Mouse (Mus musculus) A20 (cell line): Measurements from ENCODE around the gene Hras.

Source experiments
- DNase-seq: peaks from one replicate; pipeline ENCODE4 v3.0.0-alpha.2; 2011; ENCODE audit warnings: low read depth, low spot score

Hras gene

DNA sequence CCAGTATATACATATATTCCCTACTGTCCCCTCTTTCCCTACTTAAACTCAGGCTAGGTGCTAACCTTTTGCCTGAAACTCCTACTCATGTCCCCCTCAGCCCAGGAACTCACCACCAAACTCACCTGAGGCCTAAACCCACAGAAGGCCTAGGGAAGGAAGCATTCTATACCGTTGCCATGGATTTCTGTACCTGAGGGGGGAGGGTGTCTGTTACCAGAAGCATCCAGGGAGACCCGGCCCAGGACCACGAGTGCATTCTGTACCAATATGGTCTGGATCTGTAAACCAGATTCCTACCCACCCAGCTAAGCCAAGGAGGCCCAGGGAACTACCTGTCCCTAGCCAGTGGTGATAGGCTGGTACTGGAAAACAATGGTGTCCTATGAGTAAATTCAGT, 20.5 kb upstream of the Hras start:
- no peak for DNase-seq

DNA sequence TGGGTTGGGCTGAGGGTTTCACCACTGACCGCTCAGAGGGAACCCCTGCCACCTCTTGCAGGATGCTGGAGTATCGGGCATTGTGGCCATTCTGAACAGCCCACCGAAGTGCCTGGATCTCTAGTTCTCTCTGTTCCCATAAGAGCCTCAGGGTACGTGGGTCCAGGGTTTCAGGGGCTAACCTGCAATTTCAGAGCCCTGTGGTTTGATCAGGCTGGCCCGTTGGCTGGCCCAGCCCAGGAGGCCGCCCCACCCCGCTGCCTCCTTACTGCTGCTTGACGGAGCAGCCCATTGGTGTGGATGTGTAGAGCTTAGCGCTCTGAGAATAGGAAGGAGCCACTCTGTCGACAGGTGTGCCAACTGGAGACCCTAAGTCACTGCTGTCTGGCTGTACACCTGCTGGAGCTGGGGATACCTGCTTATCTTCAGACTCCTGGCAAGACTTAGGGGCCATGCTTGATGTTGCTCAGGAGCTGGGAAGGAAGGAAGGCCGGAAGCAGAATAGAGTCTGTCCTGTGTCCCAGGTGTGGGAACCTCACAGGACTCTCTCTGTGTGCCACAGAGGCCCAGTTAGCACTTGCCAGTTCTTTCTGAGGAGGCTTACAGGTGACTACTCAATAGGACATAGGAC, 19.9 kb upstream of the Hras start, which contains the start of gene Lmntd2:
Gene Lmntd2, minus strand, starts transcription at position 476 of the 631 bp plus-strand sequence.
- no peak for DNase-seq

DNA sequence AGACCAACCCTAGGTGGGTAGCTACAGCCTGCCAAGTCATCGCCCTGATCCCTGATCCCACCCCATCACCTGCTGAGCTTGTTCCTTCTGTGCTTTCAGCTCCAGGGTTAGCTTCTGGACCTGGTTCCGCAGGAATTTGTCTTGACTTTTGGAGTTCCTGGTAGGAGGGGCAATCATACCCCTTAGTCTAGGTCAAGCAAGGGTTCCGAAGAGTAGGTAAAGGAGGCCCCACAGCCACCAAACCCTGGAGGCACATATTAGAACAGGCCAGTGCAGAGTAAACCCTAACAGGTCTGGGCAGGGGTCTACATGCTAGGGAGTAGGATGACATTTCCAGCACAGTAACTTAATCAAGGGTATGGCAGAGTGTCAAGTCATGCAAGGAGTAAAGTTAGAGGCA, 19.3 kb upstream of the Hras start:
- no peak for DNase-seq

DNA sequence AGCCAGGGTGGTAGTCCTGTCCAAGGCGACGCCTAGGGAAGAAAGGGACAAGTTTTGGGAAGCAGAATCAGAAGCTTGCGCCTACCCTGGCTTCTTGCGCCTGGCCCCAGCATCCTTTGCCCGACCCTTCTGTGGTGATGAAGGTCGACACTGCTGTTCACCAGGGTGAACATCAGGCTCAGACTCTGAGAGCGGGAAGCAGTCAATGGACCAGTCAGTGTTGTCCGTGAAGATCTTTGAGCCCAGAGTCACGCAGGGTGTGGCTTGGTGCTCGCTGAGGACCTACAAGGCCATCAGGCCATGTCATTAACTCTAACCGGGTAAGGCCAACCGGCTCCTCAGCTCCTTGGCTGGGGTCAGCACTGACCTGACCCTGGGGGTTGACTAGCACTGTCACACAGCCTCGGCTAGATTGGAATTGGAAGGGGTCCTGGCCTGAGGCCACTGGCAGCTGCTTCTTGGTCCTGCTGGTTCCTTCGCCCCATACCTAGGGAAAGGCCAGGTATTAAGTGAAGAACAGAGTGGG, 16.9 kb upstream of the Hras start:
- DNase-seq, result no peak

DNA sequence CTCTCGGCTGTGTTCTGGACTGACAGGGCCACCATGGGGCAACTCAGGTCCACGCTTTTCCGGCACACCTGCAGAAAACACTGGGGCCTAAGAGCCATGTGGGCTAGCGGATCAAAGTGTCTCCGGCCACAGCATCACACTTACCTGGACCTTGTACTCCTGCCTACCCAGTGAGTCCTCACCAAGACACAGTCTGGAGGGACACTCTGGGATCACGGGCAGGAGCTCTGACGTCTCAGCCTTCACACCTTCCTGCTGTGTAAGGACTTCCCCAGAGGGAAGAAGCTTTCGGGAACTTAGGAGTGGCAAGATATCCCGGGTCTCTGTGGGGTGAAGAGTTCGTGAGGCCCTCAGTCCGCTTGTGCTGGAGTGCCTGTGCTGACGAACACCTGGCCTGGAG, 16.3 kb upstream of the Hras start:
- DNase-seq, result no peak

DNA sequence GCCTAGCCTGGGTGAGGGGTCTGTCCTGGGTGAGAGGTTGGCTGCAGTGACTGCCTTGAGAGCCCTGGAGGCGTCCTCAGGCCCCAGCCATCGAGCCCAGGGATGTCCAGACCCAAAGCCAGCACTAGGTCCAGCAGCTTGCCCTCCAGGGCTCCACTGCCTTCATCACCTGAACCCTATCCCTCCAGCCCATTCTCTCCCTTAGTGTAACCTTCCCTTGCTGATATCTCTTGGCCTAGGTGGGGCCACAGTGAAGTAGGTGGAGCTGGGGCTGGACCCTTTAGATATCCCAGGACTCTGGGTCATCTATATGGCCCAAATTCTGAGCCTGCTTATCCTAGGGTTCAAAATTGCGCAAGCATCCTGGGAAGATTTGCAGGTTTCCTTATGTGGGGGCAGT, 15.7 kb upstream of the Hras start:
- DNase-seq, result no peak

DNA sequence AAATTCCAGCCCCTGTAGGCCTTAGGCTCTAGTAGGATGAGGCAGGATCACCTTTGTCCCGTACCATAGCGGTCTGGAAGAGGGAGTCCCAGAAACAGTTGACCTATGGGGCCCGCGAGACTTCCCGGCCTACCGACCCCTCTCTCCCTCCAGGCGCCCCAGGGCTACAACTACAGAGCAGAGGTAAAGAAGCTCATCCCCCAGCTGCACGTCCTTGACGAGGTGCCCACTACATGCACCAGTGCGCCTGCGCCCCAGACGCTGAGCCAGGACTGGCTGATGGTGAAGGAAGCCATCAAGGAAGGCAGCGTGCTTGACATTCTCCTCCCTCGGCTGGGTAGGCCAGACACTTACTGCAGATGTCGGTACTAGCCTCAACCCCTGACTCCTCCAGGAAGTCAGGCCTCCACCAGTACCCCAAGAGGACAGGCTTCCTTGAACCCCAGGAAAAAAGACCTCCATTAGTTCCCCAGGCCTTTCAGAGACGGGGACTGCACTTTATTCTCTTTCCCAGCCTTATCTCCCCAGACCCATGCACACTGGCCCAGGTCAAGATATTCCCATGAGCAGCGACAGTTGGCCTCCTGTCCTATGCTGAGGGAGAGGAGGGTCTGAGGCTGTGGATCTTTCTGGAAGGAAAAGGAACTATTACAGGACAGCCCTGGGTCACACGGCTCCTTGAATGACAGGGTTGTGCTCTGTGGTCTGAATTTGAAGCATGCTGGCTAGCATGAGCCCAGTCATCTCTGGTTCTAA, 12.6 kb upstream of the Hras start:
- DNase-seq, result no peak

DNA sequence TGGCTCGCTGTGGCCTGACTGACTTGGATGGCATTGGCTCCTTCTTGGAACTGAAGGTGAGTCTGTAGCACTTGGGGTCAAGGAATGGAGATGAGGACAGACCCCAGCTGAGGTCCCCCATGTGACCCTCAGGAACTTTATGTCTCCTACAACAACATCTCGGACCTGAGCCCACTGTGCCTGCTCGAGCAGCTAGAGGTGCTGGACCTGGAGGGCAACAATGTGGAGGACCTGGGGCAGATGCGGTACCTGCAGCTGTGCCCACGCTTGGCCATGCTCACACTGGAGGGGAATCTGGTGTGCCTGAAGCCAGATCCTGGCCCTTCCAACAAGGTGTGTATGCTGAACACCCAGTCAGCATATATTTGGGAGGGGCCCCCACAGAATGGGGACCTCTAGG, 11.7 kb upstream of the Hras start:
- no peak for DNase-seq

DNA sequence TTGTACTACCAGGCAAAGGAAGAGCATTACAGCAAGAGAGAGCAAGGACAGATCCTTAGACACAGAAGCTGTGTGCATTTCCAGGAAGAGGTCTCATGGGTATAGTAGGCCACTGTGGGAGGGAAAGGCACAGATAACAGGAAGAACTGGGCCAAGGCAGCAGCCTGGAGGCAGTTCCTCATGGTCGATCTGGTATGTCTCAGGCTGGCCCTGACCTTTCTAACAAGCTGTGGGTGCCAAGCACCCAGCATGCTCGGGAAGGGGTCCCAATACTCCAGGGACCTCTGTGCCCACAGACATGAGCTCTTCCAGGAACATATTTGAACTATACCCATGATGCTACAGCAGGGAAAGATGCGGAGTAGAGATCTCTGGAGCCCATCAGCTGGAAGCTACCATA, 10.7 kb upstream of the Hras start:
- DNase-seq, result no peak

DNA sequence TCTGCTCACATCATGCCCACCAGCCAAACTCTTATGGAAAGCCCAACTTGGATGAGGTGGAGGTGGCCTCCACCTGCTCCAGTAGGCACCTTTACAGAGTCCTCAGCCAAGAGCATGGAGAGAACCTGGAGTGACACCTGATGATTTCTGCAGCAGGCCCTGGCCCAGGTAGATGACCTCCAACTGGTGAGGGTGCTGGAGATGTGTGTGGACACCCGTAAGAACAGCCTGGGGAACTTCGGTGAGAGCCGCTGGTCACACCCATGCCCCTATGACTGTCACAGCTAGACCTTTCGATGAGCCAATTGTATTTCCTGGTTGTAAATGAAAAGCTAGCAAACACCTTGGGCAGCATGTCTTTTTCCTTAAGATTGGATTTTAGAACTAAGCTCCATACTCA, 4.3 kb upstream of the Hras start:
- DNase-seq, result no peak

DNA sequence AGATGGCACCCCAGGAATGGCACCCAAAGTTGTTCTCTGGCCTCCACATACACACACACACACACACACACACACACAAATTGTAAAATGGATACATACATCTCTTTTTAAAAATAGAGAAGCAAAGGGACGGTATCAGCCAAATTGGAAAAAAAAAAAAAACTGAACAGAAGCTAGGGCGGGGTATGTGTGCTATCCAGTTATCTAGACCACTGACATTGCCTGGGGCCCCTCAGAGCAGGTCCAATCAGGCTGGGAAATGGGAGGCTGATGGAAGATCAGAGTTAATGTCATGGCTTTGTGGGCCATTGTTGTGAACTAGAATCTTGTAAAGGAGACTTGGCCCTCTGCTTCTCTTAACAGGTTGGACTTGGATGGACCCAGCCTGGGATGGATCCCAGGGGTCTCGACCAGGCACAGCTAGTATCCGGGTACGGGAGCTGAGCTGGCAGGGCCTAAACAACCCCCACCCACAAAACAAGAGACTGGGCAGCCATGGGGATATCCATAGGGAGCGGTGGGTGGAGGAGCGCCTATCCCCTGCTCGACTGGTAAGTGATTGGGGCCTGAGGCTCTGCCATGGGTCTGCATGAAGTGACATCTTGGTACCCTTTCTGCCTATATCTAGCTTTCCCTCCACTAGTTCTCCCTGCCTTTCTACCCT, 2.9 kb upstream of the Hras start:
- DNase-seq, result no peak

DNA sequence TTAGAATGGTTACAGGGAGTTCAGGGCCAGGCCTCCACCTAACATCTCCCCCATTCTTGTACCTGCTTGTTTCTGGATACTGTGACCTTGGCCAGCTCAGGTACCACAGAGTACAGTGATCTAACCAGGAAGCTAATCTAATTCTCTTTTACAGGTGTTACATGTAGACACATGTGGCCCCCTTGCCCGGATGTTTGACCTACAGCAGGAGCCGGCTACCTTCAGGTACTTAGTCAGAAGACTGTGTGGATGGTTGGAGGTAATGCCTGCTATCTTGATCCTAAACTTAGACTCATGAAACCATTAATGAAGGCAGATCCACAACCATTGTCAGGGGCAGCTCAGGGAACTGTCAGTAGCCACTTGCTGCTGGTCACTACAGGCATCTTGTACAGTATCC, 1.9 kb upstream of the Hras start:
- DNase-seq, result no peak

DNA sequence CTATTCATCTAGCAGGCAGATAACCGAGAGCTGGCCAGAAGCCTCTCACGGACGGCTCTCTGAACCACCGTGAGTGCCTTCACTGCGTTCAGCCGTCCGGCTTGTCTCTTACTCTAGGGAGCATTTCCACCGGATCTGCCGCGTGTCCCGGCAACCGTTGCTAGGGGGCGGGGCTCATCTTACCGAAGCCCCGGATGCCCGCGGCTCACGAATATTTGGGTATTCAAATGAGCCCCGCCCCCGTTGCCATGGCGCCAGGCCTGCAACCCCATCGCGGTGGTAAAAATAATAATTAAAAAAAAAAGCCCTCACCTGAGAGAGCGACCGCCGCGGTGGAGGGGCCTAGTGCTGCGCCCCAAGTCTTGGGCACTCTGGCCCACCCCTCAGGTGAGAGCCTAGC, 1.0 kb upstream of the Hras start:
- DNase-seq, result peak; percentile 98

DNA sequence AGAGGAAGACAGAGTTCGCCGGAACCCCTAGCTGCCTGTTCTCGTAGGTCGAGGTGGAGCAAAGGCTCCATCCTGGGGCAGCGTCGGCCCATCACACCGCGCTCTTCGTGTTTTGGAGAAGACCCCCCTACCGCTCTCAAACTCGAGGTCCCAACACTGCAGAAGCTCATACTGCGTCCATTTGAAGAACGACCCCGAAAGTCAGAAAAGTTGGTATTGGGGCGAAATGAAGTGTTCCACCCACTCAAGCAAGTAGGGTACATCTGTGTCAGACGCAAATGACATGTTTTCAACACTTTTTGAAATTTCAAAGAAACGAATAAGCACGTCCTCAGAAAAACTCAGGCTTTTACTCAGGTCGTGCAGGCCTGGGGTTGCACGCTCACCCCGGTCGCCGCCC, 604 bp upstream of the Hras start:
- DNase-seq, result no peak

DNA sequence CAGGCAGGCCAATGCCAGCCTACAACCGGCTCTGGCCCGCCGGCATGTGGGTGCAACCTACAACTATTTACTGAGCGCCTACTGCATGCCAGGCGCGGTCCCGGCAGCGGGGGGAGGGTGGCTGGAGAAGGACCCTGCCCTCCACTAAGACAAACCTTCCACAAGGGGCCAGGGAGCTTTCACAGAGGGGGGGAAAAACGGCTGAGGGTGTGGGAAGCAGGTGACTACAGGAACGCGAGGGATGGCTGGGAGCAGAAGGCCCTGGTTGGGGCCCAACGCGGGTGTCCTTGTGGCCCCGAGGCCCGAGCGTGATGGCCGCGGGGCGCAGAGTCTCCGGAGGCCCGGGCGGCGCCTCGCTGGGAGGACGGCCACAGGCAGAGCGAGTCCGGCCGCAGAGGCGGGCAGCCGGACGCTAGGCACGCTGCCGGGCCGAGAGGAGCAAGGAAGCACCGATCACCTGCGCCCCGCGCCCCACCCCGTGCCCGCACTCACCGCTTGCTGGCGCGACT, 403 bp downstream of the Hras start:
- DNase-seq, result peak; percentile 69

DNA sequence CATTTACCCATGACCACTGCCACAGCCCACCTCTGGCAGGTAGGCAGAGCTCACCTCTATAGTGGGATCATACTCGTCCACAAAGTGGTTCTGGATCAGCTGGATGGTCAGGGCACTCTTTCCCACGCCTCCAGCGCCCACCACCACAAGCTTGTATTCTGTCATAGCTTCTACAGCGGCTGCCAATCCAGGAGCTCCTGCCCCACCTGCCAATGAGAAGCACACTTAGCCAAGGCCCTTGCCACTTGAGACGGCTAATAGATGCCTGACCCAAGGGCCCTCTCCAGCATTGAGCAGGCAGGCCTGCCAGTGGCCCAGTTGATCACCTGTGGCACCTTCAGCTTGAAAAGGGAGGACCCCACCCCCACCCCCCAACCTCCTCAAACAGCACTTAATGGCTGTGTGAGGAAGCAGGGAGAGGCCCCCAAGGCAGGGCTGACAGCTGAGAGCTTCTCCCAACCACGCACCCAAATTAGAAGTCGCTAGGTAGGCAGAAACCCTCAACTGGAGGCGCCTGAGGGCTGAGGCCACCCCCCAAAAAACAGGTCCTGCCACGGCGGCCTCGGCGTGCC, 943 bp downstream of the Hras start:
- no peak for DNase-seq

DNA sequence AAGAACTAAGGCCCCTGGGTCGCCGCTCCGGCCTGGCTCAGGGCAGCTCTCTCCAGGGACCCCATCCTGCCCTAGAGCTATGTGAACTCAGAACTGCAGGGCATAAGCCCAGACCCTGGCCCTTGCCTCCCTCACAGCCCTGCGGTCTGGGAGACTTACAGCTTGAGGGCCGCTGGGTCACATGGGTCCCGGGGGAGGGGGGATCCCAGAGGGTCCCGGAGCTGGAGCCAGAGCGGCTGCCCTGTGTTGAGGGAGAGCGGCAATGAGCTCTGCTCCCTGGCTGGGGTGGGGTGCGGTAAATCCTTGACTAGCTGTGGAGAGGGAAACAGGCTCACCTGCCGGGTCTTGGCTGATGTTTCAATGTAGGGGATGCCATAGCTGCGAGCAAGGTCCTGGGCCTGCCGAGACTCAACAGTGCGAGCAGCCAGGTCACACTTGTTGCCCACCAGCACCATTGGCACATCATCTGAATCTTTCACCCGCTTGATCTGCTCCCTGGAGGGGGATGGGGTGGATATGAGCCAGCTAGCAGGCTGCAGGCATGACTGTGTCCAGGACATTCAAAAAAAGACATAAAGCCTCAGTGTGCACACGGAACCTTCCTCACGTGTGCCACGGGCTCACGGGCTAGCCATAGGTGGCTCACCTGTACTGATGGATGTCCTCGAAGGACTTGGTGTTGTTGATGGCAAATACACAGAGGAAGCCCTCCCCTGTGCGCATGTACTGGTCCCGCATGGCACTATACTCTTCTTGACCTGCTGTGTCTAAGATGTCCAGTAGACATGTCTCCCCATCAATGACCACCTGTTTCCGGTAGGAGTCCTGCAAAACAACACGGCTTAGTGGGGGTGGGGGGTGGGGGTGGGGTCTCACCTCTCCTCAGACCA, 1.8 kb downstream of the Hras start:
- no peak for DNase-seq

DNA sequence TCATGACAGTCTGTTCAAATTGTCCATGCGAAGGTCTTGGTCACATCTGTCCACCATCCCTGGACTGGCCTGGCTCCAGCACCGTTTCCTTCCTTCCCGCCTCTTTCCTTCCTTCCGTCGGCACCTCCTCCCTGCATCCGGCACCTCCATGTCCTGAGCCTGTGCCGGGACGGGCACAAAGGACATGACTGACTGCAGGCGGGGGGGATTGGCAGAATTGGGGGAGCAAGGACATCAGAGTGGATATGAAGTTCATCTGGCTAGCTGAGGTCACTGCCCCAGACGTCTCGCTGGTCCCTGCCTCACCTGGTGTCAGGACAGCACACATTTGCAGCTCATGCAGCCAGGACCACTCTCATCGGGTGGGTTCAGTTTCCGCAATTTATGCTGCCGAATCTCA, 2.8 kb downstream of the Hras start:
- no peak for DNase-seq

DNA sequence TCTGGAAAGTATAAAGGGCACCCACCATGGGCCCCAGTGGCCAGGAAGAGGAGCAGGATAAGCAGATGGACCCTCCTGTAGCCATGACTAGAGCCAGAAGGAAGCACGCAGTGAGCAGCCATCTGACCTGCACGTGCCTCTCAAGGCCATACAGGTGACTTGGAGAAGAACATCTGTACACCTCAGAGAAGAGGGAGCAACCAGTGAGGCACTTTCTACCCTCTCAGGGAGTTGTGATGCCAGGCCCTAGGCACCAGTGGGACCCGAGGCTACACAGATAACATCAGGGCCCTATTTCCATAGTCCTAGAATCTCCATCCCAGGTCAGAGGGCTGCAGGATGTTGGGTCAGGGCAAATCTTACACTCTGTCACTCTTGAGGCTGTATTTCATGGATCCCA, 3.6 kb downstream of the Hras start:
- DNase-seq, result no peak

DNA sequence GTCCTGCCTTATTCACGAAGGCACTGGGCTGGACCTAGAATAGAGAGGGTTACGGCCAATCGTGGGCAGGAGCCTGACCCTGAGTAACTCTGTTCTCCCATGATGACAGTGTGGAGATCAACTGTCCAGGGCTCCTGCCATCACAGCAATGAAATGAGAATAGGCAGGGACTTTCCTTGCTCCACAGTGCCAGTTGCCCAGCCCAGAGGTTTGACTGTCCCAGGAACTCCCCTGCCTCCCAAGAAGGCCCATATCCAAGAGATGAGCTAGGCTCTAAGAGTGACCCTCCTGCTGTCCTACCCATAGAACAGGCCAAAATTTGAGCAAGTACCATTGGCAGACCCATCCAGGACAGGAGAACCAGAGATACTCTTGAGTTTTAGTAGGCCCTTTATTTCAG, 5.1 kb downstream of the Hras start:
- DNase-seq, result no peak

DNA sequence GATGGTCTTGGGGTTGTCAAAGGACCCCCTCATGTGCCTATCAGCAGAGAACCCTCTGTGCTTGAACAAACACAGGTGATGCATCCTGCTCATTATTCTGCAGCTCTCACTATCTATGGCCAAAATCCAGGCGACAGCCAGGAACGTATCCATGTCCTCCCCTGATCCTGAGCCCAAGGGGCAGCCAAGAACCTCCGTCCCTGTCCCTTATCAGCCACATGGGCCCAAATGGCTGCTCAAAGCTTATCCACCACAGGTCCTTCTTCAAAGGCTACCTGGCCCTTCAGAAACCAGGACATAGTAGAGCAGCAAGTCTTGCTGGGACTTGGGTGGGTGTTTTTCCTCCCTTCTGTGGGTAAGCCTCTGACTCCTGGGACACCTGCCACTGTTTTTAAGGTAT, 5.6 kb downstream of the Hras start:
- DNase-seq, result no peak
